Mouse (Mus musculus) CH12.LX (cell line): ENCODE results near the gene Btbd17. TPM values are rescaled to one million over a fixed set of nuclear protein-coding genes. Genes with fewer than 3 reads are reported as not detected.

Source experiments
- DNase-seq: peaks from one replicate; pipeline ENCODE4 v3.0.0-alpha.2; 2013; ENCODE audit errors: extremely low read depth
- H3K27ac ChIP-seq: 2 replicates; pipeline ENCODE4 v1.5.1; 2012; ENCODE audit warnings: low read depth, mild to moderate bottlenecking, control low read depth, moderate library complexity; ENCODE audit not compliant: insufficient read depth
- H3K27me3 ChIP-seq: replicated peaks from 2 replicates; pipeline ENCODE3; 2012; ENCODE audit warnings: inconsistent platforms
- H3K36me3 ChIP-seq, 2 experiments: replicated peaks in 1 of 2; 2 replicates each; pipeline versions ENCODE3 to v1.6.1; 2012; ENCODE audit warnings: inconsistent platforms in 1 of 2, low read length in 1 of 2, mild to moderate bottlenecking in 1 of 2, mixed read lengths in 1 of 2, moderate library complexity in 1 of 2; ENCODE audit not compliant: control insufficient read depth in 1 of 2, insufficient read depth in 1 of 2
- H3K4me1 ChIP-seq, 2 experiments: 2 replicates each; pipeline ENCODE4 v1.6.1; 2012; ENCODE audit warnings: inconsistent platforms in 1 of 2, moderate library complexity in 1 of 2; ENCODE audit not compliant: insufficient read depth in 2 of 2, control insufficient read depth in 1 of 2
- H3K4me2 ChIP-seq: 2 replicates; pipeline ENCODE4 v1.6.1; 2012; ENCODE audit warnings: low read depth, mild to moderate bottlenecking, control low read depth; ENCODE audit not compliant: poor library complexity, insufficient read depth, severe bottlenecking
- H3K4me3 ChIP-seq, 3 experiments: fragments of 150-350 bp in 1 of 3; sonication (generic) in 1 of 3; replicated peaks in 1 of 3; 2 replicates each; pipeline versions ENCODE3 to v1.5.1; 2011 to 2012; ENCODE audit warnings: low read depth in 2 of 3, low read length in 2 of 3, mild to moderate bottlenecking in 2 of 3, moderate library complexity in 2 of 3, control low read depth in 1 of 3, improper control_type of control experiment in 1 of 3, inconsistent platforms in 1 of 3, mixed read lengths in 1 of 3; ENCODE audit not compliant: poor library complexity in 1 of 3
- H3K79me2 ChIP-seq: replicated peaks from 2 replicates; pipeline ENCODE4 v1.6.1; 2012; ENCODE audit warnings: mild to moderate bottlenecking, moderate library complexity; ENCODE audit not compliant: control insufficient read depth, poor library complexity, insufficient read depth, severe bottlenecking; ENCODE audit errors: extremely low read depth
- H3K9ac ChIP-seq: 2 replicates; pipeline ENCODE4 v1.6.1; 2012; ENCODE audit warnings: low read depth, mild to moderate bottlenecking, control low read depth, moderate library complexity; ENCODE audit not compliant: insufficient read depth
- H3K9me3 ChIP-seq: replicated peaks from 2 replicates; pipeline ENCODE3; 2012; ENCODE audit warnings: low read length, inconsistent platforms, mixed read lengths
- BHLHE40 ChIP-seq: IDR thresholded peaks from 2 replicates; pipeline ENCODE4 v1.6.1; 2011; ENCODE audit warnings: mild to moderate bottlenecking, low read depth, low read length, improper control_type of control experiment
- E2F4 ChIP-seq: IDR thresholded peaks from 2 replicates; pipeline ENCODE4 v1.6.1; 2011; ENCODE audit warnings: low read depth, low read length, improper control_type of control experiment; ENCODE audit not compliant: insufficient replicate concordance
- EP300 ChIP-seq: IDR thresholded peaks from 2 replicates; pipeline ENCODE4 v1.6.1; 2011; ENCODE audit warnings: low read length, improper control_type of control experiment
- ETS1 ChIP-seq: conservative IDR thresholded peaks from 2 replicates; pipeline ENCODE4 v1.6.1; 2012; ENCODE audit warnings: low read depth, mild to moderate bottlenecking, inconsistent platforms, low read length, improper control_type of control experiment, moderate library complexity
- GABPA ChIP-seq: IDR thresholded peaks from 2 replicates; pipeline ENCODE4 v1.6.1; 2012; ENCODE audit warnings: low read depth, low read length, improper control_type of control experiment, inconsistent platforms; ENCODE audit not compliant: insufficient replicate concordance
- HCFC1 ChIP-seq: IDR thresholded peaks from 2 replicates; pipeline ENCODE4 v1.6.1; 2012; ENCODE audit warnings: low read depth, mild to moderate bottlenecking, inconsistent platforms, low read length, improper control_type of control experiment
- IRF4 ChIP-seq: IDR thresholded peaks from 2 replicates; pipeline ENCODE4 v1.6.1; 2014; ENCODE audit warnings: low read depth, mild to moderate bottlenecking, inconsistent platforms, low read length, improper control_type of control experiment
- JUN ChIP-seq: IDR thresholded peaks from 2 replicates; pipeline ENCODE4 v1.6.1; 2011; ENCODE audit warnings: low read depth, mild to moderate bottlenecking, low read length, improper control_type of control experiment, moderate library complexity; ENCODE audit not compliant: insufficient read depth
- JUND ChIP-seq: conservative IDR thresholded peaks from 2 replicates; pipeline ENCODE4 v1.6.1; 2011; ENCODE audit warnings: low read depth, low read length, improper control_type of control experiment
- KAT2A ChIP-seq: IDR thresholded peaks from 2 replicates; pipeline ENCODE4 v1.6.1; 2012; ENCODE audit warnings: low read length, improper control_type of control experiment, inconsistent platforms; ENCODE audit not compliant: insufficient replicate concordance
- MAFK ChIP-seq: IDR thresholded peaks from 2 replicates; pipeline ENCODE4 v1.6.1; 2011; ENCODE audit warnings: low read length, improper control_type of control experiment; ENCODE audit not compliant: insufficient replicate concordance
- MAX ChIP-seq: IDR thresholded peaks from 2 replicates; pipeline ENCODE4 v1.6.1; 2011; ENCODE audit warnings: low read length, improper control_type of control experiment
- MAZ ChIP-seq: IDR thresholded peaks from 2 replicates; pipeline ENCODE4 v1.6.1; 2012; ENCODE audit warnings: low read depth, mild to moderate bottlenecking, inconsistent platforms, low read length, improper control_type of control experiment, moderate library complexity
- MXI1 ChIP-seq: IDR thresholded peaks from 2 replicates; pipeline ENCODE4 v1.6.1; 2011; ENCODE audit warnings: mild to moderate bottlenecking, low read depth, low read length, improper control_type of control experiment
- MYC ChIP-seq: IDR thresholded peaks from 2 replicates; pipeline ENCODE4 v1.6.1; 2011; ENCODE audit warnings: low read depth, mild to moderate bottlenecking, improper control_type of control experiment, low read length
- NELFE ChIP-seq: IDR thresholded peaks from 2 replicates; pipeline ENCODE4 v1.6.1; 2011; ENCODE audit warnings: low read depth, low read length, improper control_type of control experiment
- NRF1 ChIP-seq: IDR thresholded peaks from 2 replicates; pipeline ENCODE4 v1.6.1; 2014; ENCODE audit warnings: low read depth, mild to moderate bottlenecking, inconsistent platforms, low read length, improper control_type of control experiment, moderate library complexity
- POLR2A ChIP-seq: IDR thresholded peaks from 2 replicates; pipeline ENCODE4 v1.6.1; 2011; ENCODE audit warnings: low read depth, mild to moderate bottlenecking, improper control_type of control experiment, low read length
- POLR2AphosphoS2 ChIP-seq: IDR thresholded peaks from 2 replicates; pipeline ENCODE4 v1.6.1; 2011; ENCODE audit warnings: low read depth, low read length, improper control_type of control experiment
- RAD21 ChIP-seq: IDR thresholded peaks from 2 replicates; pipeline ENCODE4 v1.6.1; 2011; ENCODE audit warnings: low read depth, mild to moderate bottlenecking, low read length, improper control_type of control experiment, moderate library complexity
- RCOR1 ChIP-seq: conservative IDR thresholded peaks from 2 replicates; pipeline ENCODE4 v1.6.1; 2012; ENCODE audit warnings: low read depth, mild to moderate bottlenecking, inconsistent platforms, low read length, improper control_type of control experiment
- SIN3A ChIP-seq: IDR thresholded peaks from 2 replicates; pipeline ENCODE4 v1.6.1; 2012; ENCODE audit warnings: low read length, improper control_type of control experiment, inconsistent platforms
- SMC3 ChIP-seq: IDR thresholded peaks from 2 replicates; pipeline ENCODE4 v1.6.1; 2011; ENCODE audit warnings: low read depth, low read length, improper control_type of control experiment
- TCF12 ChIP-seq: IDR thresholded peaks from 2 replicates; pipeline ENCODE4 v1.6.1; 2014; ENCODE audit warnings: low read depth, mild to moderate bottlenecking, inconsistent platforms, low read length, improper control_type of control experiment
- USF1 ChIP-seq: IDR thresholded peaks from 2 replicates; pipeline ENCODE4 v1.6.1; 2014; ENCODE audit warnings: low read depth, mild to moderate bottlenecking, inconsistent platforms, low read length, improper control_type of control experiment
- USF2 ChIP-seq: conservative IDR thresholded peaks from 2 replicates; pipeline ENCODE4 v1.6.1; 2011; ENCODE audit warnings: low read depth, low read length, improper control_type of control experiment
- ZC3H11A ChIP-seq: IDR thresholded peaks from 2 replicates; pipeline ENCODE4 v1.6.1; 2012; ENCODE audit warnings: low read depth, mild to moderate bottlenecking, inconsistent platforms, low read length, improper control_type of control experiment
- ZKSCAN1 ChIP-seq: IDR thresholded peaks from 2 replicates; pipeline ENCODE4 v1.6.1; 2012; ENCODE audit warnings: low read depth, inconsistent platforms, low read length, improper control_type of control experiment, borderline replicate concordance
- ZMIZ1 ChIP-seq: IDR thresholded peaks from 2 replicates; pipeline ENCODE4 v1.6.1; 2012; ENCODE audit warnings: low read depth, mild to moderate bottlenecking, inconsistent platforms, low read length, improper control_type of control experiment
- ZNF384 ChIP-seq: IDR thresholded peaks from 2 replicates; pipeline ENCODE4 v1.6.1; 2012; ENCODE audit warnings: low read depth, low read length, improper control_type of control experiment, inconsistent platforms
- dilution Hi-C: fragments of 300-500 bp; cut with MboI; formaldehyde crosslinking; loops from 2 replicates; pipeline ENCODE4 v1.14.3; 2020; ENCODE audit warnings: low sequenced_read_pairs; ENCODE audit not compliant: extremely low pct_unique_long_range_greater_than_20kb, extremely low pct_ligation_motif_present
- in situ Hi-C: fragments of 300-500 bp; cut with MboI; formaldehyde crosslinking; loops from 3 replicates; pipeline ENCODE4 v1.14.3; 2019; ENCODE audit warnings: low sequenced_read_pairs, low pct_ligation_motif_present, low pct_unique_long_range_greater_than_20kb, mixed read lengths
- polyA plus RNA-seq: library from polyadenylated mRNA; unstranded; fragments of >175 nt; gene quantifications from 2 replicates; pipeline ENCODE4 v1.2.1, GENCODE M21; 2012; ENCODE audit warnings: low read depth; ENCODE audit not compliant: insufficient read length
- total RNA-seq, 2 experiments: library from RNA; depleted of rRNA; stranded (reverse); fragments of 300-350 nt in 1 of 2; fragments of >200 nt in 1 of 2; gene quantifications; 2 replicates each; pipeline ENCODE4 v1.2.3; 2012 to 2014

The Btbd17 gene
- total and polyA plus RNA-seq, 3 experiments: not detected

DNA sequence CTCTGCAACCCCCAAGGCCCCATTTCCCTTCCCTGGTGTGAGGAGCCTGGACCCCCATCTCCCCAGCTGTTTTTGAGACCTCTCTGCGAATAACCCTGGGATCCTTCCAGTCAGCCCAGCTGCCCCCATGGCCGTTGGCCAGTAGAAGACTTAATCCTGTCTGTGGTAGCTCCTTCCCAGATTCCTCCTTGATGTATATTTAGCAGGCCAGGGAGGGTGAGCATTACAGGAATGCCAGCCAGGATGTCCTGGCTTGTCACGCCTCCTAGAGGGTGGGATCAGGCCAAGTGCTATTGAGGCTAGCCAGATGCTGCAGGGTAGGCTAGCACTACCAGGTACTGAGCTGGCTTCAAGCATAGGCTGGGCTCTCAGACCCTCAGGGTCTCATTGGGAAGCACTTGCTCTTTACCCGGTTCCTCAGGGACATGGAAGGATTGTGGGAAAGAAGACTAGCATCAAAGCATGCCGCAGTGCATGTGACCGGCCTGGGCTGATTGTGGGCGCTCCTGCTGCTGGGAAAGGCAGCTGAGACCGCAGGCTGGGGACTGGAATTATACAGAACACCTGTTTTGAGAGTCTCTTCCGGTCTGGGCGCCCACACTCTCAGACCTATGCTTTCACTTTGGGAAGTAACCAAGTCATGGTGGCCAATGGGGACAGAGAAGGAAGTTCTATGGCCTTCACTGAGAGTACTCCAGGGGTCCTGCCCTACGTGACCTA lies 19.3 kb upstream of the Btbd17 start:
- no peak overlapping the region for H3K4me3 ChIP-seq
- H3K36me3 ChIP-seq: peaks cover 0 to 2% of the 10 kb centered on the region in 2 experiments
- dilution Hi-C loops: no loop called here
- no peaks in the 10 kb centered on the region for H3K9me3 ChIP-seq
- no peak overlapping the region for H3K4me2 ChIP-seq
- in situ Hi-C loops: loop anchor here (5.0 kb wide), 1 partner anchor 62 kb away; no protein-coding TSS in a partner anchor
- H3K27me3 ChIP-seq: peaks cover 10% of the 10 kb centered on the region
- no peak for DNase-seq
- no peak overlapping the region for H3K27ac ChIP-seq
- no peaks in the 10 kb centered on the region for H3K79me2 ChIP-seq
- TF ChIP-seq POLR2A (no peak), BHLHE40 (0 out of 2 replicates have a peak, but pooled peaks have one; percentile 25), USF2 (no peak), MAFK (no peak), RAD21 (no peak), JUND (no peak), NRF1 (no peak)
- H3K9ac ChIP-seq: no peak overlapping the region
- H3K4me1 ChIP-seq: peaks cover 9 to 22% of the 10 kb centered on the region in 2 experiments; a peak in 3 of 4 replicates

DNA sequence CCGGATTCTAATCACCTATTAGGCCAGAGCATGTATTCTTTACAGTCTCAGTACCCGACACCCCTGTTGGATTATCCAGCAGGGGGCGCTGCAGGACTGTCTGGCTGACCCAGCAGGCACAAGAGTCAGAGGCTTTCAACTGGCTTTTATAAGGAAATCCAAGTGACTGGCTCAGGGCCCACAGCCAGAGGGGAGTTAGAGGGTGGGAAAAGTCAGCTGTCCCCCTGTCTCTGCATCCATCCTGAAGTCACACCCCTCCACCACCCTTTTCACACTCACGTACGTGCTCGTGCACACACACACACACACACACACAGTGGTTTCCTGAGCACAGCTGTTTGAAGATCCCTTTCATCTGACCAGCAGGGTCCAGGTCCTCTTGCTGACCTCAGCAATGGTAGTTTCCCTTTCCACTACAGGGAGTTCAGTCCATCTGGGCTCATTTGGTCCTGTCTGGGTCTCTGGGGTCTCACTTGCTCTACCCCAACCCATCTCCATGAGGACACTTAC lies 17.0 kb upstream of the Btbd17 start:
- Histone ChIP-seq H3K27me3 (peaks cover 5% of the 10 kb centered on the region), H3K4me1 (peaks cover 15 to 22% of the 10 kb centered on the region in 2 experiments), H3K4me2 (no peak overlapping the region), H3K79me2 (no peaks in the 10 kb centered on the region), H3K36me3 (peaks cover 0 to 2% of the 10 kb centered on the region in 2 experiments), H3K9ac (no peak overlapping the region), H3K4me3 (no peak overlapping the region), H3K27ac (no peak overlapping the region), H3K9me3 (no peaks in the 10 kb centered on the region)
- in situ Hi-C loops (no loop called here), dilution Hi-C loops (no loop called here)
- DNase-seq: peak; percentile 88
- TF ChIP-seq ZC3H11A: peak; percentile 90
- TF ChIP-seq BHLHE40: peak; percentile 31; the same call in 1 of the 2 replicates
- TF ChIP-seq MAZ: no peak
- no peak for TF ChIP-seq USF1
- TF ChIP-seq ZKSCAN1: no peak
- peak; percentile 98 for TF ChIP-seq RAD21
- TF ChIP-seq ZNF384: 0 out of 2 replicates have a peak, but pooled peaks have one; percentile 33
- TF ChIP-seq MAX: no peak
- peak; percentile 38; the same call in 1 of the 2 replicates for TF ChIP-seq IRF4
- TF ChIP-seq POLR2AphosphoS2: no peak
- TF ChIP-seq NRF1: no peak
- no peak for TF ChIP-seq GABPA
- no peak for TF ChIP-seq POLR2A
- no peak for TF ChIP-seq RCOR1
- TF ChIP-seq E2F4: no peak
- TF ChIP-seq TCF12: 0 out of 2 replicates have a peak, but pooled peaks have one; percentile 36
- TF ChIP-seq JUND: 0 out of 2 replicates have a peak, but pooled peaks have one; percentile 10
- TF ChIP-seq EP300: no peak
- TF ChIP-seq SMC3: peak; percentile 99
- TF ChIP-seq ETS1: no peak
- no peak for TF ChIP-seq SIN3A
- no peak for TF ChIP-seq KAT2A
- TF ChIP-seq ZMIZ1: no peak
- TF ChIP-seq HCFC1: no peak
- TF ChIP-seq MYC: no peak
- TF ChIP-seq JUN: no peak
- TF ChIP-seq NELFE: peak; percentile 30; the same call in 1 of the 2 replicates
- no peak for TF ChIP-seq MXI1
